Mouse (Mus musculus) ovary, postnatal 14 days (tissue): ENCODE data around the gene Gdpd5.
A peak's percentile ranks its signal among the peaks of the same experiment; 100 is the strongest.

Source experiments
- DNase-seq: peaks from one replicate; pipeline ENCODE4 v3.0.0; 2022; ENCODE audit warnings: low spot score

Gdpd5 gene

DNA sequence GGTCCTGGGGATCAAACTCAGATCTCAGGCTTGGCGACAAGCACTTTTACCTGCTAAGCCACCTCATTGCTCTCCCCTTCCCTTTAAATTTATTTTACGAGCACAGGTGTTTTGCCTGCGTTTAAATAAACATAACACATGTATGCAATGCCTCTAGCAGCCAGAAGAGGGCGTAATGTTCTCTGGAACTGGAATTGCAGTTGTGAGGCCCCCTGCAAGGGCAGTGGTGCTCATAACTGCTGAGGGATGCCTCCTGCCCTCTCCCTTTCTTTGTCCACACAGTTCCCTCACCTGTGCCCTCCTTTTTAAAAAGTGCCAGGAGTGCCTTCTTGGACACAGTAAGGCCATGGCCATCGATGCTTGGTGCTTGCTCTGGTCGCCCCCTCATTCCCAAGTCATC lies 62.8 kb downstream of the Gdpd5 start:
- no peak for DNase-seq

GRCm38 (mm10) chr7:99445833-99446232 lies 64.6 kb downstream of the Gdpd5 start:
- DNase-seq: no peak

DNA sequence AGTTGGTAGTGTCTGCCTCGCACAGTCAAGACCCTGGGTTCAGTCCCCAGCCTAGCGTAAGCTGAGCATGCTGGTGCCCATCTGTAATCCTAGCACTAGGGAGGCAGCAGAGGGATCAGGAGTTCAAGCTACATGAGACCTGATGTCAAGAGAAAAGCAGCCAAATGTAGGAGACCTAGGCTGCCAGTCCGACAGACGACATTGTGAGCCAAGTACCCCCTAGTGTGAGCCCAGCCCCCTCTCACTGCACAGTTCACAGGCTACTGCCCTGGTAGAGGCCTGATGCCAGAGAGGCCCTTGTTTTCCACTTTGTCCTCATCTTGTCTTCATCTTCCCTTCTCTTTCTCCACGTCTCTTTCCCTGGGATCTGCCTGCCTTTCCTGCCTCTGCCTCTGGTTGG lies 66.1 kb downstream of the Gdpd5 start:
- no peak for DNase-seq

DNA sequence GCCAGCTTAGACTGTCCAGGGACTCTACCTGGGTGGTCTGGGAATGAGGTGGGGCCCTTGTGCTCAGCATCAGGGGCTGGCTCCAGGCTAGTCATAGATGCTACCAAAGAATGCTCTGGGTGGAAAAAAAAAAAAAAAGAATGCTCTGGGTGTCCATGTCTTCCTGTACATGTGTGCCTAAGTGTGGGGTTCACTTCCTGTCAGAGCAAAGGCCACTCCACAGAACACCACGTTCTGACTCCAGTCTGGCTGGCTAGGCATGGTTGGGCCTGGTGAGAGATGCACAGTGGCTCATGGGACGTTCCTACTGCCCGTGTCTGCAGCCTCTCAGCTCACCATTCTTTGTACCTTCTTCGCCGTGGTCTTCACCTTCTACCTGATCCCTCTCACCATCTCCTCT lies 67.4 kb downstream of the Gdpd5 start:
- no peak for DNase-seq

DNA sequence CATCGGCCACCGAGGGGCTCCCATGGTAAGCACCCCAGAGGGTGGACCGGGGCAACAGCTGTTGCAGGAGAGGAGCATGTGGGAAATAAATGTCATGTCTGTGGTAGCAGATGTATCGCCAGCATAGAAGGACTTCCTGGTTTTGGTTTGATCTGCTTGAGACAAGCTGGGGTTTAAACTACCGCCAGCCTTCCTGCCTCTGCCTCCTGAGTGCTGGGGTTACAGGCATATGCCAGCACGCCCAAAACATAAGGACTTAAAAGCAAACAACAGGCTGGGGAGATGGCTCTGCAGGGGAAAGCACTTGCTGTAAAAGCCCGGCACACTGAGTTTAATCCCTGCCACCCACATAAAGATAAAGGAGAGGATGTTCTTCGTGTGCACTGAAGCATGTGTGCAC lies 67.8 kb downstream of the Gdpd5 start:
- no peak for DNase-seq

DNA sequence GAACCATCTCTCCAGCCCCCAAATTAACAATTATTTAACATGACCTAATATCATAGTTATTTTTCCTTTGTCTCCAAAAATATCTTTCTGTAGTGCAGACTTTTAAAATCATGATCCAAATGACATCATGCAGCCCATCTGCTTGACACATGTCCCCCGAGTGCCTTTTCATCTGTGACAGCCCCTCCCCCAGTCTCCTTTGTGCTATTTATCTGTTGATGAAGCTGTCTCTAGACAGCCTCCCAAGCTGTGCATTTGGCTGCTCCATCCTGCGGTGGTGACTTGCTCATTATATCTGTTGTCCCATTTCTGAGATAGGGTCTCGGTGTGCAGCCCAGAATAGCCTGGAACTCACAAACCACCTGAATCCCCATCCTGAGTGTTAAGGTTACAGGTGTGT lies 68.5 kb downstream of the Gdpd5 start:
- DNase-seq: no peak

DNA sequence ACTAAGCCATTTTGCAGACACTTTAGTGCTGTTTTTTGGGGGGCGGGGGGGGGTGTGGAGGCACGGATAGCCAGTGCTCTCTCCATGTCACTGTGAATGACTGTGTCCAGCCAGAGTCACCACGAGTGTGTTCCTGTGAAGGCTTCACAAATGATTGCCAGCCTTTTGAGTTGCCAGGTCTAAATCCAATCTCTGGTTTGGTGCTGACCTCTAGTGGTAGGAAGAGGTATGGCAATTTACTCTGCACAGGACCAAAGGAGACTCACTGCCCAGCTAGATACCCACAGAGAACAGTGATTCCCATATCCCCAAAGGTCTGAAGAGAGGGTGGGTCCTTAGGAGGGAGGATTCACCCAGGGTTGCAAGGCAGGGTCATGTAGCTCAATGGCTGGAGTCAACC lies 69.5 kb downstream of the Gdpd5 start:
- peak; percentile 82 for DNase-seq

DNA sequence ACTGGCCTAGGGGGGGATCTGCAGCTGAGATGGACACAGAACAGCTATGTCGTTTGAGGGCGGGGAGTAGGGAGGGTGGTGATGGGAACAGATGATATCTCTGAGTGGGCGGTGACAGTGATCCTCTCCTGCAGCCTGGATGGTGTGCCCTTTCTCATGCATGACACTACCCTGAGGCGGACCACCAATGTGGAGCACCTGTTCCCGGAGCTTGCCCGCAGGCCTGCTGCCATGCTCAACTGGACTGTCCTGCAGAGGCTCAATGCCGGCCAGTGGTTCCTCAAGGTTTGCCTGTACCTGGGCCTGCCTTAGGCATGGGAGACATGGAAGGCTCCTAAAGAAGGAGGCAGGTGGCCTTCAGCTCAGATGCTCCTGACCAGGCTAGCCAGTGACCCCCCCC lies 71.6 kb downstream of the Gdpd5 start:
- DNase-seq: no peak

DNA sequence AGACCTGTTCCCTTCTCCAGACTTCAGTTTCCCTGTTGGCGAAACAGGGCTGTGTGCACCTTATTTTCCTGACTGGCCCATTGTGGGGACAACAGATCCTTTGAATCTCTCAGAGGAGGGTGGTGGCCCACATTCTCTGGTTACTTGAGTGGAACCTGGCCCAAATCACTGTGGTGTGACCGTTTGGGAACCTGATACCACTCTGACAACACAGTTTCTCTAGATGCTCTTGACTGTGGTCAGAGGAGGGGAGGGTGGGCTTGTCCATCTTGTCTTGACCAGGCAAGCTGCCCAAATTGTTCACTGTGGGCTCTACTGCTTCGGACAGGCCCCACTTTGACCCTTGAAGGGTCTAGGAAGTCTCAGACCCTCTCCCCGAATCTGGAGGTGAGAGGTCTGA lies 72.8 kb downstream of the Gdpd5 start:
- no peak for DNase-seq

DNA sequence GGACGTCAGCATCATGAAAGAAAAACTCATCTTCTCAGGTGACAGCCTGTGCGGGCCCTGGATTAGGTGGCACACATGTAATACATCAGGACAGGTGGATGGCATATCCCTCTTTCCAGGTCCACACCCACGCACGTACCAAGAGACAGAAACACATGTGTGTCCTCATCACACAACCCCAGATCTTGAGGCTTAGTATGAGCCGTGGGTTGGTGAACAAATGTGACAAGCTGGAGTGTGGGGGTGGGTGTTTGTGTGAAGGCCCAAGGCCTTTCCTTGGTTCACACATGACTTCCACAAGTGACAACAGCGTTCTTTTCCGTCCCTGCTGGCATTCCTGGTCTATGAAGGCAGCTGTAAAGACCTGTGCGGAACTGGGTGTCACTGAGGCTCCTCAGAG lies 77.6 kb downstream of the Gdpd5 start:
- no peak for DNase-seq

- DNase-seq: no peak
Observed at GRCm38 (mm10) chr7:99459888-99460652, 78.9 kb downstream of the Gdpd5 start.

GRCm38 (mm10) chr7:99463120-99463519 lies 81.9 kb downstream of the Gdpd5 start:
- DNase-seq: no peak

DNA sequence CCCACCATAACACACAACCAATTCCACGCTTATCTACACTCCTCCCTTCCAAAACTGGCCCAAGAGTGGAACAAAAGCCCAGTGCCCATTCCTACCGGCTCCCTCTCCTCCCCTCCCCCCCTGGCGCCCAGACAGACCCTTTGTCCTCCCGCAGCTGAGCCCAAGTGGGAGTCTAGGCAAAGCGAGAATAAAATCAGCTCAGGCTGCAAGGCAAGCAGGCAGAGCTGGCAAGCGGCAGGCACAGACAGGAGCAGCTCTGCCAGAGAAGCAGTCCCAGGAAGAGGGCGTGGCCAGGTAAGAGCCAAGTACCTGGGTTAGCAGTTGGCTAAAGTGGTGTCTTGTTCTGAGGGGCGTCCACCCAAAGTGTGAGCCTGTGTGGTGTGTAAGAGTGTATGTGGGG lies 84.6 kb downstream of the Gdpd5 start, which contains the start of gene Klhl35:
Klhl35 (plus strand) TSS at position 194 of the 400 bp plus-strand sequence.
- no peak for DNase-seq

- DNase-seq: no peak
Observed at GRCm38 (mm10) chr7:99467916-99468282, 86.7 kb downstream of the Gdpd5 start.

GRCm38 (mm10) chr7:99468283-99469132 lies 87.3 kb downstream of the Gdpd5 start:
- peak; percentile 58 for DNase-seq

DNA sequence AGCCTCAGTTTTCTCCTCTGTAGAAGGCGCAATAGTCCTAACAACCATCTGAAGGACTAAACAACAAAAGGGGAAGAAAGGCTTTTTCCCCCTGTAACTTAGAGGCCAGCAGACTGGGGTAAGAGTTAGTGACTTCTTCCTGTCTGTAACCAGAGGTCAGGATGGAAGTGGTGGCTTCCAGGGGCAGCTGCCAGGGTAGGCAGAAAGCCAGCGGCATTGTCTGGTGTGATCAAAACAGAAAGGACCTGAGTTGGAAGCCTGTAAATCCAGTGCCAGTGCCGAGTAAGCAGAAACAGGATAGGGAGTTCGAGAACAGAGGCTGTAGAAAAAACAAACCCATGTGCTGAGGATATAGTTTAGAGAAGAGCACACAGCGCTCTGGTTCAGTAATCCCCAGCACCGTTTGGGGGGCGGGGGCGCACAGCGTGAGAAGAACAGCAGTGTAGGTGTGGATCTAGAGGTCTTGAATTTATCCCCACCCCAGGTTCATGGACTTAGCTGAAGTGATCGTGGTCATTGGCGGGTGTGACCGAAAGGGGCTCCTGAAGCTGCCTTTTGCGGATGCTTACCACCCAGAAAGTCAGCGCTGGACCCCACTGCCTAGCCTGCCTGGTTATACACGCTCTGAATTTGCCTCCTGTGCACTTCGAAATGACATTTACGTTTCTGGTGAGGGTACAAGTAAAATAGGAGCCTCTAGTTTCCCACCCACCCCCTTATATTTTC lies 88.6 kb downstream of the Gdpd5 start:
- DNase-seq: no peak

DNA sequence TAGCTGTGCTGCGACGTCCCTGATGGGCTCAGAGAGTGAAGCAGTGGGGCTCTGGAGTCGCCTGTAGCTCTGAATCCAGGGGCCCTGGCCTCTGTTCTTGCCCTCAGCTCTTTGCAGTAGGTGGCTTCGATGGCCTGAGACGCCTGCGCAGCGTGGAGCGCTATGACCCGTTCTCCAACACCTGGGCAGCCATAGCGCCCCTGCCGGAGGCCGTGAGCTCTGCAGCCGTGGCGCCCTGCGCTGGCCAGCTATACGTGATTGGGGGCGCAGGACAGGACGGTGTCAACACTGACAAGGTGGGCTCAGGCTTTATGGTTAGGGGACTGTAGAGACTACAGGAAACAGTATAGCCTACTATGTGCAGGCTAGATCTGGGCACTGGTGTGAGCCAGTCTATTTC lies 90.4 kb downstream of the Gdpd5 start:
- DNase-seq: no peak

DNA sequence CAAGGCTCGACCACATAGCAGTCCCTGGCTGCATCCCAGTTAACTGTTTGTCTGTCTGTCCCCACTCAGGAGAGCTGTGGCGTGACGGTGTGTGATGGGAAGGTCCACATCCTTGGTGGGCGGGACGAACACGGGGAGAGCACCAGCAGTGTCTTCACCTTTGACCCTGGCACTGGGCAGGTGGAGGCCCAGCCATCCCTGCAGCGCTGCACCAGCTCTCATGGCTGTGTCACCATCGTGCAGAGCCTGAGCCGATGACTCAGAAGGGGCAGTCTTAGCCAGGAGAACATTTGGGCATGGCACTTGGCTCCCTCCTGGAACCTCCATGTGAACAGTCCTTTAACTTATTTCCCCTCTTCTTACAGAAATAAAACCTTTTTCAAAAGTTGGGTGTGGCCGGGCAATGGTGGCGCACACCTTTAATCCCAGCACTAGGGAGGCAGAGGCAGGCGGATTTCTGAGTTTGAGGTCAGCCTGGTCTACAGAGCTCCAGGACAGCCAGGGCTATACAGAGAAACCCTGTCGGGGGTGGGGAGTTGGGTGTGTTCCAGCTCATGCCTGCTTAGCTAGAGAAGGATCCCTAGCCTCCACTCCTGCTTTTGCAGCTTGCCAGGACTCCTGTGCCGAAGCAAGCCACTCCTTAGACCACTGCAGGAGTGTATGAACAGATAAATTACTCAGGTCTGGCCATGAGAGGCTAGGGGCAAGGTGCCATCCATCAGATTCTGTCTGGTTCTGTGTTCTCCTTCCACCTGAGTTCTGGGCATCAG lies 92.6 kb downstream of the Gdpd5 start:
- no peak for DNase-seq

GRCm38 (mm10) chr7:99474836-99475561 lies 93.8 kb downstream of the Gdpd5 start:
- DNase-seq: no peak

DNA sequence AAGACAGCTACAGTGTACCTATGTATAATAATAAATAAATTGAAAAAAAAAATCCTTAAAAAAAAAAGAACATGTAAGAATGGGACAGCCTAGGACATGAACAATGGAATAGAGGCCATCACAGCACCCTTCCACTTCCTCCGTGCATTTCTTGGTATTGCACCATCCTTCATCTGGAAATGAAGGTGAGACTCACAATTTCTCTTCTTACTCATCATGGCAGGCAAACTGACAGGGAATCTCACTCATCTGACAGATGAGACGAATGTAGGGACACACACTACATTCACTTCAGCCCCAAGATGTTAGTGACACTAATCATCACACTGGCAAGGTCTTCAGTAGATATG lies 94.3 kb downstream of the Gdpd5 start:
- no peak for DNase-seq

DNA sequence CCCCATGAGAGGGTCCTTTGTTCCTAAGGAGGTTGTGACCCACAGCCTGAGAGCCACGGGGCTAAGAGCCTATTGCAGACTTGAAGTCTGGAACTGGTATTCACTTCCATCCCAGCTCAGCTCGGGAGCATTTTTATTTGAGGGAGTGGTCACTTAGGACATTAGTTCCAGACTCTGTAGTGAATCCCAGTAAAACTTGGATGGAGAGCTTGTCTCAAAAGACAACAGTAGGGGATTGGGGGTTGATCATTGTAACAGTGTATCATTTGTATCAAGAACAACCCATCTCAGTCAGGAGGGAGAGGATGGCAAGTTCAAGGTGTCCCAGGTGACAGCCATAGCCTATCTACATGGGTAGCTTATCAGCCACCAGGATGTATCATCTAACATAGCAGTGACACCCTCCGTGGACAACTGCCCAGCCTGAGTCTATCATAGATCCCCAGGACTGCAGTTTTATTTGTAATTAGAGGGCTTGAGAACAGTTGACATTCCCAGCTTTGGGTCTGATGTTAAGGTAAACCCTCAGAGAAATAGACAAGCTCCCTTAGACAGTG lies 95.4 kb downstream of the Gdpd5 start:
- no peak for DNase-seq
